Mouse (Mus musculus): ENCODE results near the gene Clk4. TPM values are rescaled to one million over a fixed set of nuclear protein-coding genes. Genes with fewer than 3 reads are reported as not detected.

Clk4 gene
- 0.33 and 0.47 TPM in 2 replicates for polyA plus RNA-seq (2012)

DNA sequence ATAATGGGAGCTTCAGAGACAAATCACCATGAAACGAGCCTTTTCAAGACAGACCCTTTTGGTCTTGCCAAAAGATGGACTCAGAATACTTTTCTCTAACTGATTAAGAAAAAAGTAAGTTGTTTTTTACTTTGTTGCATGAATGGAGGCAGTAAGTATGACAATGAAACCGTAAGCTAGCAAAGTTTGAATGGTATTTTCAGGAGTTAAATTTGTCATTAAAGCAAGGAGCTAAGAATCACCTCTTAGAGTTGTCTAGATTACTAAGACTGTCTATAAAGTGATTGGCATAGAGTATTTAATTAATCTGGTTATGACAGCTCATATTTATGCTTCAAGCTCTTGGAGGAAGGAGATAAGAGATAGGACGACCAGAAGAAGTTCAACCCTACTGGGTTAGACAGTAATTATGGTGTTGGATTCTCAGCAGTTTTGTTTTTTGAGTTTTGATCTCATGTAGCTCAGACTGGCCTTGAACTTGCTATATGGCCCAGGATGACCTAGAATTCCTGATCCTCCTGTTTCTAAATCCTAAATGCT, at the start of gene Clk4:
Gene Clk4, plus strand, starts transcription at position 51 of the 540 bp plus-strand sequence.
- Histone ChIP-seq H3K4me3 (replicated peaks) (peak within 1 kb of the TSS; percentile 92), H3K27me3 (ENCODE audit: control insufficient read depth) (peaks cover 21% of the 10 kb centered on the region), H3K9me3 (ENCODE audit: control insufficient read depth, low read length) (no peaks in the 10 kb centered on the region), H3K4me1 (ENCODE audit: control insufficient read depth) (peaks cover 42% of the 10 kb centered on the region), H3K36me3 (ENCODE audit: control insufficient read depth) (peaks cover 19% of the 10 kb centered on the region)
- TF ChIP-seq GATA1 (IDR thresholded peaks at IDR 0.05; ENCODE audit: low read length) = no peak
- TF ChIP-seq TAL1 (IDR thresholded peaks at IDR 0.05; ENCODE audit: low read length) = no peak

DNA sequence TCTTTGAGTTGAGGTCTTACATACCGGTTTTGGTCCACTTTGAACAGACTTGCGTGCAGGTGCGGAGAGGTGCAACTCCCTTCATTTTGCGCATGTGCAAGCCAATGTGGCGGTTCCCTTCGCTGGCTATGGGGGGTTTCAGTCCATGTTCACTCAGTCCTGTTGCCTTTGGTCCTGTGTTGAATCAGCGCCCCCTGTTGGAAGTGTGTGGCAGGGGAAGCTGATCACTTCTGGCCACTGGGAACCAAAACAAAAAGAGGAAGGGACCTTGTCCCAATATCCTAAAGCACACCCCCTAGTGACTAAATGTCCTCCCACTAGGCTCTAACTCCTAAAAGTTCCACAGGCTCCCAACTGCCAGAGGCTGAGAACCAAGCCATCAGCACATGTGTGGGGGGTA, 47.5 kb upstream of the Clk4 start:
- H3K4me1 ChIP-seq (ENCODE audit: control insufficient read depth) = no peaks in the 10 kb centered on the region
- no peaks in the 10 kb centered on the region for H3K36me3 ChIP-seq (ENCODE audit: control insufficient read depth)
- TF ChIP-seq GATA1 (IDR thresholded peaks at IDR 0.05; ENCODE audit: low read length) = no peak
- no peak for TF ChIP-seq TAL1 (IDR thresholded peaks at IDR 0.05; ENCODE audit: low read length)
- peaks cover 10% of the 10 kb centered on the region for H3K9me3 ChIP-seq (ENCODE audit: control insufficient read depth, low read length)
- H3K27me3 ChIP-seq (ENCODE audit: control insufficient read depth) = no peaks in the 10 kb centered on the region
- no peak overlapping the region for H3K4me3 ChIP-seq (replicated peaks)

DNA sequence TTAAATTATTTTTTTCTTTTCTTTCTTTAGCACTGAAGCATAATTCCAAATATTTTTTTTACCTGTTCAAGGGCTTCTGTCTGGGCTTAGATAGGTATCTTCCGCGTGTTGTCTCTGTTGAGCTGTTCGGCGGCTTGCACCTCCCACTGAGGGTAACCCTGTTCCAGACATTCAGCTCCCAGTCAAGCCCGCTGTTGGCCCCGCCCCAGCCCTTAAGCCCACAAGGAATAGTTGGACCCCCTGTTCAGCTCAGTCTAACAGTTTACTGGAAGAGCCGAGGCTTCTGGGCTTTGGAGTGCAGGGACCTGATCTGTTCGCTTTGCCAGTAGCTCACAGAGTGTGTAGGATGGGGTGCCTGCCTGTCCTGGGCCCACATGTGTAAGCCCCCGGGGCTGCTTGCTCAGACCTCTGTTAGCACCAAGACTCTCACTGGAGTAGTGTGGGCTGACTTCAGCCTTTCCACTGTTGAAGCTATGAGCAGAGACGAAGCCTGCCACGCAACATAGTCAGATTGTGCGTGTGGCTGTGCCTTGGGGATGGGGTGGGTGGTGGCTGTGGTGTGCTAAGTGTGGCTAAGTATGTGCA, 42.0 kb upstream of the Clk4 start:
- Histone ChIP-seq H3K36me3 (ENCODE audit: control insufficient read depth) (no peaks in the 10 kb centered on the region), H3K4me3 (replicated peaks) (no peak overlapping the region), H3K9me3 (ENCODE audit: control insufficient read depth, low read length) (peaks cover 8% of the 10 kb centered on the region; the same call in 1 of the 2 replicates), H3K4me1 (ENCODE audit: control insufficient read depth) (no peaks in the 10 kb centered on the region), H3K27me3 (ENCODE audit: control insufficient read depth) (no peaks in the 10 kb centered on the region)
- TF ChIP-seq TAL1 (IDR thresholded peaks at IDR 0.05; ENCODE audit: low read length) = no peak
- no peak for TF ChIP-seq GATA1 (IDR thresholded peaks at IDR 0.05; ENCODE audit: low read length)

- Histone ChIP-seq H3K4me3 (replicated peaks) (no peak within 1 kb of the TSS), H3K9me3 (ENCODE audit: control insufficient read depth, low read length) (peaks cover 5% of the 10 kb centered on the region; the same call in 1 of the 2 replicates), H3K27me3 (ENCODE audit: control insufficient read depth) (no peaks in the 10 kb centered on the region), H3K4me1 (ENCODE audit: control insufficient read depth) (no peaks in the 10 kb centered on the region), H3K36me3 (ENCODE audit: control insufficient read depth) (no peaks in the 10 kb centered on the region)
- TF ChIP-seq GATA1 (IDR thresholded peaks at IDR 0.05; ENCODE audit: low read length) = no peak
Observed at GRCm38 (mm10) chr11:51220308-51220707, 41.2 kb upstream of the Clk4 start, which contains the start of gene Gm12569. Gene Gm12569 (plus strand): TSS chr11:51220473.

DNA sequence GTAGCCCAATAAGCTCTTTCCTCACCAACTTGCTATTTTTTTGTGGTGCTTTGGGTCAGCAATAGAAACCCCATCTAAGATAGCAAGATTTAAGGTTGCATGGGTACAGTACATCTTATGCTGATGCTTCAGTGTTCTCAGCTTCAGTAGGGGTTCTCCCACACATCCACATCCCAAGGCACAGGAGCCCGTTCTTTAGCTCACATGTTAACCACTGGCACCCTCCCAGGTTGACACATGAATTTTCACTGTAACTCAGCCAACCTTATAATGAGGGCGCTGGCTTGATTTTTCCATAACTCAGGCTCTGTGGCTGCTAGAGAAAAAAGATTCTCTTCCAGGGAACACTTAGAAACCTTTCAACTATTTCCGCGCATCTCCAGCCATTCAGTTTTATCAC, 34.4 kb upstream of the Clk4 start:
- Histone ChIP-seq H3K4me3 (replicated peaks) (no peak overlapping the region), H3K27me3 (ENCODE audit: control insufficient read depth) (no peaks in the 10 kb centered on the region), H3K9me3 (ENCODE audit: control insufficient read depth, low read length) (no peaks in the 10 kb centered on the region), H3K36me3 (ENCODE audit: control insufficient read depth) (no peaks in the 10 kb centered on the region), H3K4me1 (ENCODE audit: control insufficient read depth) (no peaks in the 10 kb centered on the region)
- TF ChIP-seq GATA1 (IDR thresholded peaks at IDR 0.05; ENCODE audit: low read length) = no peak
- TF ChIP-seq TAL1 (IDR thresholded peaks at IDR 0.05; ENCODE audit: low read length) = no peak

GRCm38 (mm10) chr11:51234626-51235025, 26.9 kb upstream of the Clk4 start:
- no peaks in the 10 kb centered on the region for H3K4me1 ChIP-seq (ENCODE audit: control insufficient read depth)
- TF ChIP-seq TAL1 (IDR thresholded peaks at IDR 0.05; ENCODE audit: low read length) = no peak
- TF ChIP-seq GATA1 (IDR thresholded peaks at IDR 0.05; ENCODE audit: low read length) = no peak
- no peaks in the 10 kb centered on the region for H3K27me3 ChIP-seq (ENCODE audit: control insufficient read depth)
- H3K9me3 ChIP-seq (ENCODE audit: control insufficient read depth, low read length) = no peaks in the 10 kb centered on the region
- H3K4me3 ChIP-seq (replicated peaks) = no peak overlapping the region
- H3K36me3 ChIP-seq (ENCODE audit: control insufficient read depth) = no peaks in the 10 kb centered on the region

GRCm38 (mm10) chr11:51242897-51243296, 18.6 kb upstream of the Clk4 start:
- H3K4me3 ChIP-seq (replicated peaks) = no peak overlapping the region
- no peaks in the 10 kb centered on the region for H3K27me3 ChIP-seq (ENCODE audit: control insufficient read depth)
- TF ChIP-seq GATA1 (IDR thresholded peaks at IDR 0.05; ENCODE audit: low read length) (no peak), TAL1 (IDR thresholded peaks at IDR 0.05; ENCODE audit: low read length) (no peak)
- H3K9me3 ChIP-seq (ENCODE audit: control insufficient read depth, low read length) = no peaks in the 10 kb centered on the region
- no peaks in the 10 kb centered on the region for H3K4me1 ChIP-seq (ENCODE audit: control insufficient read depth)
- H3K36me3 ChIP-seq (ENCODE audit: control insufficient read depth) = no peaks in the 10 kb centered on the region

DNA sequence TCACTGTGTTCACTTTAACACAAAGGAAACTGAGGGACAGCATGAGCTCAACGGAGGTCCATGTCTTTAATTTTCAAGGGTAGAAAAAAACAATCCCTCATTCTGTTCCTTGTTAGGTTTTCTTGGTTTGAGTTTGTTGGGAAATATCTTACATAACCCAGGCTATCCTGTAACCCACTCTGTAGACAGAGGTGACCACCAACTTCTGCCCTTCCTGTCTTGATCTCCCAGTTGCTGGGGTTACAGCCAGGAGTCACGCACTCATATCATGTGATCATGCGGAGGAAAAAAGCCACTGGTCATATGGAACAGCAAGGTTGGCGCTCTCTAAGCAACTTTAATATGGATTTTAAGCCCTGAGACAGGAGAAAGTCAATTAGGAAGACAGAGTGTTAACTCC, 4.5 kb upstream of the Clk4 start:
- TF ChIP-seq GATA1 (IDR thresholded peaks at IDR 0.05; ENCODE audit: low read length) = no peak
- no peak for TF ChIP-seq TAL1 (IDR thresholded peaks at IDR 0.05; ENCODE audit: low read length)
- Histone ChIP-seq H3K36me3 (ENCODE audit: control insufficient read depth) (no peaks in the 10 kb centered on the region), H3K27me3 (ENCODE audit: control insufficient read depth) (peaks cover 25% of the 10 kb centered on the region), H3K4me1 (ENCODE audit: control insufficient read depth) (peaks cover 7% of the 10 kb centered on the region), H3K9me3 (ENCODE audit: control insufficient read depth, low read length) (no peaks in the 10 kb centered on the region), H3K4me3 (replicated peaks) (no peak overlapping the region)

- Histone ChIP-seq H3K4me3 (replicated peaks) (peak within 1 kb of the TSS; percentile 92), H3K4me1 (ENCODE audit: control insufficient read depth) (peaks cover 47% of the 10 kb centered on the region), H3K36me3 (ENCODE audit: control insufficient read depth) (peaks cover 28% of the 10 kb centered on the region), H3K27me3 (ENCODE audit: control insufficient read depth) (peaks cover 19% of the 10 kb centered on the region), H3K9me3 (ENCODE audit: control insufficient read depth, low read length) (no peaks in the 10 kb centered on the region)
- TF ChIP-seq TAL1 (IDR thresholded peaks at IDR 0.05; ENCODE audit: low read length) (no peak), GATA1 (IDR thresholded peaks at IDR 0.05; ENCODE audit: low read length) (no peak)
Observed at GRCm38 (mm10) chr11:51262342-51263285, 1.1 kb downstream of the Clk4 start, which contains the start of gene BC049762. Gene BC049762 (minus strand): TSS chr11:51263046.

Data from erythroblast, embryonic 14.5 days (primary cell).